Mouse (Mus musculus) cortical plate, adult 2 months (tissue): ENCODE measurements around the gene Rapgef5.

Source experiments
- CTCF ChIP-seq: fragments of 200-500 bp; IDR thresholded peaks from 2 replicates; pipeline ENCODE4 v1.5.1; 2011; ENCODE audit warnings: mild to moderate bottlenecking, control low read depth, low read length; ENCODE audit not compliant: insufficient read depth; ENCODE audit errors: extremely low read depth
- POLR2A ChIP-seq: fragments of 200-500 bp; IDR thresholded peaks from 2 replicates; pipeline ENCODE4 v1.6.1; 2011; ENCODE audit warnings: mild to moderate bottlenecking, low read length, control low read depth; ENCODE audit not compliant: insufficient read depth; ENCODE audit errors: extremely low read depth

DNA sequence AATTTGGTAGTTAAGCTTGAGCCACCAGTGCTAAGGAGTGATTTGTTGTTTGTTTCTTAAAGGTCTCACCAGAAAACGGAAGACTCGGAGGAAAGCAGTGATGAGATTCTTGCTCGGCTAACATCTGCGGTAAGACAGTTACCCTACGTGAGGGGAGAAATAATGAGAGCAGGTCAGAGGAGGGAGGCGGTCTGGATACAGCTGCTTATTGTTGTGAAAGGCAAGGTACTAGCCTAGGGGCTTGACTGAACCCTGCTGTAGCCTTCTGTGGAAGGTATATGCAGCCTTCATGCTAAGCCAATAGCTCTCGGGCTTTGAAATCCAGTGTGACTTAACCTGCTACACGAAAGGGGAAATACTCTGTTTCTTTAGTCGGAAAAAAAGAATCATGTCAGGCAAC is 78.9 kb downstream of the Rapgef5 start:
- no peak for TF ChIP-seq POLR2A
- no peak for TF ChIP-seq CTCF
